Mouse (Mus musculus) liver, adult (tissue): ENCODE measurements around the gene Pkd1l2.

Experiments
- GATA4 ChIP-seq: IDR thresholded peaks from 2 replicates; pipeline ENCODE4 v1.6.1; 2014; ENCODE audit warnings: mild to moderate bottlenecking, low read length; ENCODE audit not compliant: insufficient replicate concordance

Pkd1l2 gene

DNA sequence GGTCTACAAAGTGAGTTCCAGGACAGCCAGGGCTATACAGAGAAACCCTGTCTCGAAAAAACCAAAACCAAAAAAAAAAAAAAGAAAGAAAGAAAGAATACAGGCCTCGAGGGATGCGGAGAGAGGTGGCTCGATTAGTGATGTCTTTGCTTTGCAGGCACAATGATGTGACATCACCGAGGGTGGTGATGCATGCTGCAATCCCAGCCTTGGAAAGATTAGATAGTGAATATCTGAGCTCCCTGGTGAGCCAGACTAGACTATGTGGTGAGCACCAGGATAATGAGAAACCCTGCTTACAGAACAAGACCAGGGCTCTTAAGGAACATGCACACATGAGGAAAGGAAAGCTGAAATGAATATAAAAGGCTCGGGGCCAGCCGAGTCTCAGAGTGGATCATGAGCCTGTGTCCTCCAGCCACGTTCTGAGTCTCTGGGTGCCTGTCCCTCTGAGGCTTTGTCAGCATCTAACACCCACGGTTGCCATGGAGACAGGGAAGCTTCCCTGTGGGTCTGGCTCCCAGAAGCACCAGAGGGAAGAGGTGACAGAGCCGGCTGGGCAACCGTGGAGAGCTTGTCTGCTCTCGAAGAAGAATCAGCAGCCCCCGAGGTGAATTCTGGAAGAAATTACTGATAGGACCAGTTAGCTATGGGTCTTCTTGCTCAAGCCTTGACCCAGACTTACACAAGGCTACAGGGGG is 20.9 kb downstream of the Pkd1l2 start:
- TF ChIP-seq GATA4 = no peak

DNA sequence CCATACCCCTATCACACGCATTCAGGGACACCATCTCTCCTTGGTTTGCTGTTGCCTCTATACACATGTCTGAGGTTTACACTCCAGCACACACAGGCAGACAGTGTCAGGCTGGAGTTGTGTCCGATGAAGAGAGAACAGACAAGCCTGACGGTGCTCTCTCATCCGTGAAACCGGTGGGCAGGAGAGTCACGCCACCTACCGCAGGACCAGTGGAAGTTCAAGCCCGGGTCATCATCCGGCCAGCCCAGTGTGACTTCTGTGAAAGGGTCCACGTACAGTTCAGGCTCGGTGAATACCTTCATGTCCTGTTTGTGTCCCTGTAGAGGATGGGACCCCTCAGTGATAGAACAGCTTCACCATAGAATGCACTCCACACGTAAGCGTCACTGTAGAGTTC is 21.9 kb downstream of the Pkd1l2 start:
- TF ChIP-seq GATA4 = no peak

DNA sequence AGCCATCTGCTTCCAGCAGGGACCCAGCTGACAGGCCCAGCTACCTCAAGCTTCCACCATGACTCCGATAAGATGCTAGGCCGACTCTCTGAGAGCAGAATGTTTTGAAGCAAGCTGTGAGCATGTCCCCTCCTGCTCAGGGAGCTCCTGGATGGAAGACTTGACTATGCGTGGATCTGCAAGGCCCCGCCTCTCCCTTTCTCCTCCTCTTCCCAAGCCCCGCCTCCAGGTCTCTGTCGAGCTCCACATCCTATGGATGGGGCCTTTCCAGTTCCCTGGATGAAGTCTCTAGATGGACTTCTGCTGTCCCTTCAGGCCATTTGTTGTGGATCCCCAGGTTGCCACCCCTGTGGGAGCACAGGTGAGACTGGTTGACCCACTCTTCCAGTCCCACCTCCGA is 23.2 kb downstream of the Pkd1l2 start:
- no peak for TF ChIP-seq GATA4

DNA sequence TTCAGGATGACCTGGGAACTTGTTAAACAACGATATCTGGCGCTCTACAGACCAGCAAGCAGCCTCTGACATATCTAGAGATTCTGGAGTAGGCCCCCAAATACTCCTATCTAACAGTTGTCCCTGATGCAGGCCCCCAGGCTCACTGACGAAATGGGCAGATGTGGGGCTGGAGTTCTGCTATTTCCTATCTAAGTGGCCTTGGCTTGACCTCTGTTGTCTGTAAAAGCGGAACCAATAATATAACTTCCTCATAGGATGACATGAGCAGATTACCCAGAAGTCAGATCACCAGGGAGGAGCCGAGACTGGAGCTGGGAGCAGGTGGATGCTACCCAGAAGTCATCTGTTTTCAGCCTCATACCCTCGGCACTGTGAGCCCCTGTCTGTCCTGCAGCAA is 27.2 kb downstream of the Pkd1l2 start:
- TF ChIP-seq GATA4 = no peak

DNA sequence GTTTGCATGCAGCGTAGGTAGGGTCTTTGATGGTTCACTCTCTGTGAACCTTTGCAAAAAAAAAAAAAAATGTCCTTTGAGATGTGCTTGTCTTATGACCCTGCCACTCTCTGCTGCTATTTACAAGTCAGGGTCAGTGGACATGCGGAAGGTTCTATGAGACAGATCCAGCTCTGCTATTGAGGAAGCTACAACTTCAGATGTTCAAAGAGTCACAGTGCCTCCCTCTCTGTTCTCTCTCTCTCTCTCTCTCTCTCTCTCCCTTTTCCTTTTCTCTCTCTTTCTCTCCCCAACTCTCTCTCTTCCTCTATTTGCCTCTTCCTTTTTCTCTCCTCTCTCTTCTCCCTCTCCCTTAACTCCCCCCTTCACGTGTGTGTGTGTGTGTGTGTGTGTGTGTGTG is 28.1 kb downstream of the Pkd1l2 start:
- TF ChIP-seq GATA4 = no peak

DNA sequence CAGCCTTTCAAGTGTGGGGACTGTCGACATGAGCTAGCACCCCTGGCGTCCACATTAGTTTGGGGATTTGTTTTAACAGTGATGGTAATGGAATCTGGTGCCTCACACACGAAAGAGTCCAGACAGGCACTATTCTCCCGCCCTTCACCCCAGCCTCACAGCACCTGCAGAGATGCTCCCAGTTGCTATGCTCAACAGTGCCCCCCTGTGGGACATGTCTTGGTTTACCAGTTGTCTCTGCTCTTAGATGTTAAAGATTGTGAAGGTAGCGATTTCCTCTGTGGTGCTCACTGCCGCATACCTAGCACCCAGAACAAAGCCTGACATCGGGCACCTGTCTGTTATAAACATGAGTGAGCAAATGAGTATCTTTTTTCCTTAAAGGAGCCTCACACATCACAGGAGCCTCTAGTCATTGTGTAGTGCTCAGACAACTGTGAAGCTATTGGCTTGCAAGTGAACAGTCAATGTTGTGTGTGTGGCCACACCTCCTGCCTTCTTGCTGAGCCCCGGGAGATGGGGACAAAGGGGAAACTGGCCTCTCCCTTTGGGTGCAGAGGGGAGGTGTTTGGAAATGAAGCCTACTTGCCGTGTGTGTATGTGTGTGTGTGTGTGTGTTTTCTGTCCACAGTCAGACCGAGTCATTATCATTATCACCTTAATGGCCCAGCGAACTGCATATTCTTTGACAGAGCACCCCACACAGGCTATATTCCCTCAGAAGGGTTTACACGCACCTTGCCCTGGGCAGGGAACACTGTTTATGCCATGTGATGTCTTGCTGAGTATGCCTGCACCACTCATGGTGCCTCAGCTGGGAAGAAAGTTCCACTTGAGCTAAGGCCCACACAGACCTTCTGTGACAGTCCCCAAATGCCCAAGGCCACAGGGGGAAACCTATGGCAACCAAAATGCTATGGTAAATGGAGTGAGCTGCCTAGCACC is 28.8 kb downstream of the Pkd1l2 start:
- TF ChIP-seq GATA4 = no peak

DNA sequence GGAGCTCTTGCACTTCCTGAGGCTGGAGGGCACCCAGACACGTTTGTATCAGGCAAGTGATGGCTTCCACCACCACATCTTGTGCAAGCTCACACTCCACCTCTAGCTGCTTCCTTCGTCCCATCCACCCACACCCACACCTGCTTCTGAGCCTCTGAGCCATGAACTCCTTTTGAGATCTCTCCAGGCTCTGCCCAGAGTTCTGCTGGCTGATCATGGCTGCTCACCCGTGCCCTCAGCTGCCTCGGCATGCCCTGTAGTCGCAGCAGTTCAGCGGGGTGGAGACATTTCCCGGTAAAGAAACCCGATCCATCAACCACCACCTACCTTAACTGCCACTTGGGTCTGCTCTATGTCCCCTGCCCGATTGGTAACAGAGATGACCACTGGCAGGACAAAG is 30.9 kb downstream of the Pkd1l2 start:
- TF ChIP-seq GATA4 = no peak

DNA sequence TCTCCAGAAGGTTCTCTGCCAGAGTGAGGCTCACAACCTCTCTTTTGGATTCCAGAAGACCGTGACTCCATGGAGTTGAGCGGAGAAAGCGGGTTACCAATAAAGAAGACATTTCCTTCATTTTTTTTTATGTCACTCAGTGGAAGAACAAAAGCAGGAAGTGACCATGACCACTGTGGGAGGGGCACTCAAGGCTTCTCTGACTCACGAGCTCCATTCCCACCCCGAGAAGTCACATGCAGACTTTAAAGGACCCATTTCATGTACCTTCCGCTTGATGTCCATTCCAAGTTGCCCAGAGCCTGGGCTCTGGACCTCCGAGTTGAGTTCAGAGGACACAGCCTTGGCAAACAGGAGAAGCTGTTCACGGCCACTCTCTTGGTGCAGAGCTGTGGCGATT is 31.5 kb downstream of the Pkd1l2 start:
- no peak for TF ChIP-seq GATA4

DNA sequence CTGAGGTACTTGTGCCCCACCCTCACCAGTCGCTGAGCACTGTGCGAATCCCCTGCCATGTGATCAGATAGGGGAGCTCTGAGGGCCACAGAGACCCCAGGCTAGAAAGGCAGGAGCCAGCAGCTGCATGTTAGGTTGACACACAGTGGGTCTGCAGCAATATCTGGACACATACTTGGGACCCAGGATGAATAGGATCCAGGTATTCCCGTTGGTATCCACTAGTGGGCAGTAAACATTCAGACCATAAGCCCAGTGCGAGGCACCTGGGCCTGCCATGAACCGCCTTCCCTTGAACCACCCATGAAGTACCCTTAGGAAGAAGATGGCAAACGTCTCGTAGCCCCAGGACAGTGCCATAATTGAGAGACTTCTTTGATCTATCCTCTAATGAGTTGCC is 32.8 kb downstream of the Pkd1l2 start:
- no peak for TF ChIP-seq GATA4

DNA sequence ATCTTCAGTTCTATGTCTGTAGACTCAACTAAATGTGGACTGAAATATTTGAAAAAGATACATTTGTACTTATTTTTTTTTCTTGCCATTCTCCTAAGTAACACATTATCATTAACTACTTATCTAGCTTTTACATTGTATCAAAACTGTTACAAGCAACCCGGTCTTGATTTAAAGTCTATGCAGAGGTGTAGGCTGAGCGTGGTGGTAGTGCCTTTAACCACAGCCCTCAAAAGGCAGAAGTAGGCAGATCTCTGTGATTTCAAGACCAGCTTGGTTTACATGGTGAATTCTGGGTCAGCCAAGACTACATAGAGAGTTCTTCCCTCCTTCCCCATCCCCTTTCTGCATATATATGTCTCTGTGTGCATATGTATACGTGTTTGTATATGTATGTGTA is 38.7 kb downstream of the Pkd1l2 start:
- no peak for TF ChIP-seq GATA4

DNA sequence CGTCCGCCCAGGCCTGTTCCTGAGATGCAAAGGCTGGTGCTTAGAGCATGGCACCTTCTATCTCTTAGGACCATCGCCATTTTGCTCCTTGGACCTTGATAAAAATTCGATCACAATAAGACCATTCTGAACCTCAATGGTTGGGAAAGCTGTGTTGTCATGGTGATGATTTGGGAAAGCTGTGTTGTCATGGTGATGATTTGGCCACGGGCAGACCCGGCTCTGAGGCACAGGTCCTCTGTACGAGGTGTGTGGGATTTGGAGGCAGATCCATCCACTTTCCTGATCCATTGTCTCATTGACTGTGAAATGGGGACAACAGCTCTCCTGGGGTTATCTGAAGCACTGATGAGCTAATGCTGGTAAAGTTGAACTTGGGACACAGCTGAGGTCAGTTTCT is 42.4 kb downstream of the Pkd1l2 start:
- no peak for TF ChIP-seq GATA4

DNA sequence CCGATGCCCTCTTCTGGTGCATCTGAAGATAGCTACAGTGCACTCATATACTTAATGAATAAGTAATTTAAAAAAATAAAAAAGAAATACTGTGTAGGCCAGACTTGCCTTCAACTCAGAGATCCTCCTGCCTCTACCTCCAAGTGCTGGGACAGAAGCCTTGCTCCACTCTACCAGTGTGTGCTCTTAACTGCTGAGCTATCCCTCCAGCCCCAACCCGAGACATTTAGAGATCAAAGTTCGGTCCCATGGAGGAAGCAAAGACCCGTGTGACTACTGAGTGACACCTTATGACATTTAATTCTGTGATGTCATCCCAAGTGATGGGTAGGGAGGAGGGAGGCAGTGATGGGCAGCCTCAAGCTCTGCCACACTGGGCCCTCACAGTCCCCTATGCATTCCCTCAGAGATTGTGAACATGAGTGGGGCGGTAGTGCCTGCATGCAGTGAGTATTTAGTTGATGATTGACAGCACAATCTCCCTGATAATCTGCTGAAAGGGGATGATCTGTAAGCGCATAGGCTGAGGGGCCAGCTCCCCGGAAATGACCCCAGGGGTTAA is 44.8 kb downstream of the Pkd1l2 start:
- no peak for TF ChIP-seq GATA4

DNA sequence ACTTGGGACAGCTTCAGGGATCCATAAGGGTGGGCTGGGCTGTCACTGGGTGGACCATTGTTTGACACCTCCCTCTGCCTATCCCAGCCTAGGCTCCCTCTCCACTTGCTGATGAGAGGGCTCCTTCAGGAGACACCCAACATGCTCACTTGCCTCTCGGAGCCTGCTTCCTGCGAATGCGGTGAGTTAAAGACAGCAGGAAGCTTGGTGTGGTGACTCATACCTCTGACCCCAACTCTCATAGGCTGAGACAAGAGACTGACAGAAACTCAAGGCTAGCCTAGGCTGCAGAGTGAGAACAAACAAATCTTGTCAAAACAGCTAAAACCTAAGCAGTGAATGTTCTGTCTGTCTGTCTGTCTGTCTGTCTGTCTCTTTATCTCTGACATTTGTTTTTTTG is 48.9 kb downstream of the Pkd1l2 start:
- TF ChIP-seq GATA4 = no peak

DNA sequence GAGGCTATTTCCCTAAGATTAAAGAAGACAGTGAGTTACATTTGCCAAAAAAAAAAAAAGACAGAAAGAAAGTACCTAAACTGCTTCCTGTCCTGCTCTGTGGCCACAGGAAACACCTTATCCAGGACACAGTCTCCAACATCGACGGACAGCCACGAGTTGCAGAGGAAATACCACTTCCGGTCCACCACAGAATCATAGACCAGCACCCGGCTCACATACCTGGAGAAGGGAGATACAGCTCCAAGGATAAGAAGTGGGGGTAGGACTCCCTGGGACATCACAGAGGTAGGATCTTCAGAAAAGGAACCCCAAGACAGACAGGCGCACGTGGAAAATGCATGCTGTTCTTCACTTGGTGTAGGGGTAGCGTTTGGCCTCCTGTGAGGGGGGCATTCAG is 49.6 kb downstream of the Pkd1l2 start:
- TF ChIP-seq GATA4 = no peak

DNA sequence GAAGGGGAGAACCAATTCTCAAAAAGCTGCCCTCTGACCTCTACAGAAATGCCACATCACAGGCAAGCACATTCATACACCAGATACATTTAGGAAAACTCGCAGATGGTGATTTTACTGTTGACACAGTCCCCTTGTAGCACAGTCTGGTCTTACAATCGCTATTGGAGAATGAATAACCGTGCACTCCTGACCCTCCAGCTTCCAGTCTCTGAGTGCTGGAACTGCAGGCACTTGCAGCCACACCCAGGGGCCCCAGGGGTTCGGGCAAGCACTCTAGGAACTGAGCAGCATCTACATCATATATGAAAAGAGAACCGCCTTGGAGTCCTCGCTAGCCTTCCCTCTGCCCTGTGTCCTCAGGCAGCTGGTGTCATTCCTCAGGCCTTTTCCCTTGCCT is 50.8 kb downstream of the Pkd1l2 start:
- TF ChIP-seq GATA4 = no peak

DNA sequence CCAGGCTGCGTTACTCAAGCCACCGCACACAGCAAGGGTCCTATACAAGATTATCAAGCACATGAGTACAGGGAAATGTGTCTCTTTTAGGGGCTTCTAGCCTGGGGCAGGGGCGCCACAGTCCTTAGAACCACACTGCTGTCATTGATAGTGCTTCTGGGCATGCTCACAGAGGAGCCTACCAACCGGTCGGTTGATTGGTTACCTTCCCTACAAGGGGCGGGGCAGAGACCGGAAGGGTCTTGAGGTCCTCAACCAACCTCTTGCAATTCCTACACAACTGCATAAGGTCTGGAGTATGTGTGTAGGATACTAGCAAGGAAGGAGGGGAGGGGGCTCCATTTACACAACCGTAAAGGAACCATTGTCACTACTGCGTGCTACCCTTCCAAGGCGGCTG is 53.6 kb downstream of the Pkd1l2 start:
- TF ChIP-seq GATA4 = no peak
